Mouse (Mus musculus): ENCODE data around the gene Dnajc7. TPM values are rescaled to one million over a fixed set of nuclear protein-coding genes. Genes with fewer than 3 reads are reported as not detected.

The Dnajc7 gene
- total RNA-seq, 2 experiments from 2014 or later, result 215 to 247 TPM

Other genes starting within 250 kb of the Dnajc7 start
- 10 to 100 TPM; 44.1 to 49.2 TPM for gene Jup, start 222.4 kb downstream of the Dnajc7 start, total RNA-seq (2021)
- 10 to 100 TPM in 1 of 2 experiments, 1 to 10 TPM in 1; 7.9 to 10.6 TPM for gene P3h4, start 205.3 kb downstream of the Dnajc7 start, total RNA-seq (2021)
- 1 to 10 TPM; 5.3 to 6.6 TPM for gene Fkbp10, start 204.5 kb downstream of the Dnajc7 start, total RNA-seq (2021)
- gene Nt5c3b, start 178.4 kb downstream of the Dnajc7 start, total RNA-seq (2021), result 10 to 100 TPM; 46.3 to 48.5 TPM
- 1 to 10 TPM in 1 of 2 experiments, under 1 TPM in 1; 0.77 to 1.1 TPM for gene Klhl10, start 178.3 kb downstream of the Dnajc7 start, total RNA-seq (2021)
- 10 to 100 TPM; 95.1 to 97.8 TPM for gene Klhl11, start 147.4 kb downstream of the Dnajc7 start, total RNA-seq (2021)
- 100 to 1,000 TPM; 117 to 123 TPM for gene Acly, start 92.2 kb downstream of the Dnajc7 start, total RNA-seq (2021)
- gene Ttc25, start 74.6 kb downstream of the Dnajc7 start, total RNA-seq (2021), result under 1 TPM; 0.32 to 0.86 TPM
- gene Cnp, start 45.3 kb downstream of the Dnajc7 start, total RNA-seq (2021), result 100 to 1,000 TPM; 167 to 298 TPM
- gene Nkiras2, start 924 bp downstream of the Dnajc7 start, total RNA-seq (2021), result 10 to 100 TPM; 13.1 to 13.7 TPM
- under 1 TPM; 0.39 to 0.47 TPM for gene Zfp385c, start 72.3 kb upstream of the Dnajc7 start, total RNA-seq (2021)
- gene Dhx58, start 84.1 kb upstream of the Dnajc7 start, total RNA-seq (2021), result 1 to 10 TPM; 2.0 to 2.8 TPM
- 10 to 100 TPM; 63.1 to 65.4 TPM for gene Kat2a, start 92.3 kb upstream of the Dnajc7 start, total RNA-seq (2021)
- gene Hspb9, start 93.7 kb upstream of the Dnajc7 start, total RNA-seq (2021), result not detected
- 100 to 1,000 TPM; 138 to 156 TPM for gene Rab5c, start 118.0 kb upstream of the Dnajc7 start, total RNA-seq (2021)
- gene Kcnh4, start 139.8 kb upstream of the Dnajc7 start, total RNA-seq (2021), result 10 to 100 TPM; 12.6 to 19.1 TPM
- gene Hcrt, start 142.8 kb upstream of the Dnajc7 start, total RNA-seq (2021), result under 1 TPM; 0.59 to 0.77 TPM
- gene Ghdc, start 150.8 kb upstream of the Dnajc7 start, total RNA-seq (2021), result 1 to 10 TPM; 6.6 to 8.0 TPM
- gene Stat5b, start 230.6 kb upstream of the Dnajc7 start, total RNA-seq (2021), result 10 to 100 TPM; 22.3 to 23.1 TPM
- gene Stat5a, start 239.2 kb upstream of the Dnajc7 start, total RNA-seq (2021), result 1 to 10 TPM; 1.3 to 1.4 TPM

Data from left cerebral cortex, postnatal 36 days (tissue).